Mouse (Mus musculus) retina, embryonic 14.5 days (tissue): ENCODE results near the gene Stn1.

Experiments used
- DNase-seq: peaks from one replicate; pipeline ENCODE4 v3.0.0-alpha.2; 2015; ENCODE audit warnings: low spot score

Gene Stn1

GRCm38 (mm10) chr19:47472881-47473400 lies 64.4 kb downstream of the Stn1 start:
- DNase-seq: peak; percentile 37

- DNase-seq: no peak
These were observed 65.5 kb downstream of the Stn1 start for GRCm38 (mm10) chr19:47471808-47472207.

- no peak for DNase-seq
These were observed 68.6 kb downstream of the Stn1 start for GRCm38 (mm10) chr19:47468750-47469149.

GRCm38 (mm10) chr19:47466775-47467174 lies 70.5 kb downstream of the Stn1 start:
- no peak for DNase-seq

GRCm38 (mm10) chr19:47465467-47465866 lies 71.8 kb downstream of the Stn1 start:
- no peak for DNase-seq

- peak; percentile 77 for DNase-seq
These were observed 72.7 kb downstream of the Stn1 start, which contains the start of gene Sh3pxd2a for GRCm38 (mm10) chr19:47464304-47465241. Sh3pxd2a (minus strand) TSS chr19:47464401.

- DNase-seq: peak; percentile 79
These were observed 73.5 kb downstream of the Stn1 start for GRCm38 (mm10) chr19:47463636-47464303.

- peak; percentile 56 for DNase-seq
These were observed 74.1 kb downstream of the Stn1 start for GRCm38 (mm10) chr19:47463206-47463605.

GRCm38 (mm10) chr19:47462725-47463124 lies 74.6 kb downstream of the Stn1 start:
- DNase-seq: no peak

GRCm38 (mm10) chr19:47461838-47462237 lies 75.5 kb downstream of the Stn1 start:
- no peak for DNase-seq

- no peak for DNase-seq
These were observed 75.9 kb downstream of the Stn1 start for GRCm38 (mm10) chr19:47461386-47461785.

- DNase-seq: no peak
These were observed 77.0 kb downstream of the Stn1 start for GRCm38 (mm10) chr19:47460120-47460960.

GRCm38 (mm10) chr19:47459214-47459613 lies 78.1 kb downstream of the Stn1 start:
- DNase-seq: no peak

GRCm38 (mm10) chr19:47458504-47459161 lies 78.7 kb downstream of the Stn1 start:
- no peak for DNase-seq

- DNase-seq: no peak
These were observed 79.4 kb downstream of the Stn1 start for GRCm38 (mm10) chr19:47457711-47458503.

GRCm38 (mm10) chr19:47456021-47456420 lies 81.3 kb downstream of the Stn1 start:
- DNase-seq: no peak

- no peak for DNase-seq
These were observed 82.1 kb downstream of the Stn1 start for GRCm38 (mm10) chr19:47455001-47455755.

- no peak for DNase-seq
These were observed 82.9 kb downstream of the Stn1 start for GRCm38 (mm10) chr19:47454167-47455000.

GRCm38 (mm10) chr19:47453352-47453751 lies 84.0 kb downstream of the Stn1 start:
- DNase-seq: no peak
